Mouse (Mus musculus): ENCODE results near the gene Fsd2.

DNA sequence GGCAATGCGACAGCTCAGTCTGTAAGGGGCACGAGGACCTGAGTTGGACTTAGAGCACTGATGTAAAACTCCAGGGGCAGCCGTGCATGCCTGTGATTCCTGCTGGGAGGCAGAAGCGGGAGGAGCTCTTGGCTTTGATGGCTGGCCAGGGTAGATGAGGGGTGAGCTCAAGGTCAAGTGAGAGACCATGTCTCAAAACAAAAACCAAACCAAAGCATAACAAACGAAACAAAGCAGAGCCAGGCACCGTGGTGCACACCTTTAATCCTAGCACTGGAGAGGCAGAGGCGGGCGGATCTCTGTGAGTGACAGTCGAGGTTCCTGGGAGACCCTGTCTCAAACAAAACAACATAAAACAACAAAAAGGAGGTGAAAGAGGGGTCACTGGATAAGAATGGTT is 48.3 kb upstream of the Fsd2 start:
- TF ChIP-seq USF1 (IDR thresholded peaks at IDR 0.05; ENCODE audit: low read depth) (no peak), POLR2A (IDR thresholded peaks at IDR 0.05; ENCODE audit: insufficient read length, low read depth) (no peak), MYOD1 (IDR thresholded peaks at IDR 0.05; ENCODE audit: control insufficient read depth in 1 of 3, insufficient read length in 2 of 3, low read depth in 2 of 3) (no peak), MYOG (IDR thresholded peaks at IDR 0.05; ENCODE audit: control insufficient read depth in 1 of 3, insufficient read depth in 1 of 3, insufficient read length in 2 of 3, low read depth in 2 of 3) (no peak), POLR2AphosphoS2 (IDR thresholded peaks at IDR 0.05; ENCODE audit: insufficient read length, low read depth) (no peak)
